Mouse (Mus musculus) spleen, adult 2 months (tissue): ENCODE measurements around the gene Fcamr.

Experiments used
- CTCF ChIP-seq: fragments of 200-500 bp; IDR thresholded peaks from 2 replicates; pipeline ENCODE4 v1.5.1; 2011; ENCODE audit warnings: mild to moderate bottlenecking, inconsistent platforms; ENCODE audit not compliant: insufficient read depth, insufficient read length, insufficient replicate concordance; ENCODE audit errors: extremely low read depth
- POLR2A ChIP-seq: fragments of 200-500 bp; IDR thresholded peaks from 2 replicates; pipeline ENCODE4 v1.6.1; 2011; ENCODE audit warnings: low read depth, low read length, inconsistent platforms

DNA sequence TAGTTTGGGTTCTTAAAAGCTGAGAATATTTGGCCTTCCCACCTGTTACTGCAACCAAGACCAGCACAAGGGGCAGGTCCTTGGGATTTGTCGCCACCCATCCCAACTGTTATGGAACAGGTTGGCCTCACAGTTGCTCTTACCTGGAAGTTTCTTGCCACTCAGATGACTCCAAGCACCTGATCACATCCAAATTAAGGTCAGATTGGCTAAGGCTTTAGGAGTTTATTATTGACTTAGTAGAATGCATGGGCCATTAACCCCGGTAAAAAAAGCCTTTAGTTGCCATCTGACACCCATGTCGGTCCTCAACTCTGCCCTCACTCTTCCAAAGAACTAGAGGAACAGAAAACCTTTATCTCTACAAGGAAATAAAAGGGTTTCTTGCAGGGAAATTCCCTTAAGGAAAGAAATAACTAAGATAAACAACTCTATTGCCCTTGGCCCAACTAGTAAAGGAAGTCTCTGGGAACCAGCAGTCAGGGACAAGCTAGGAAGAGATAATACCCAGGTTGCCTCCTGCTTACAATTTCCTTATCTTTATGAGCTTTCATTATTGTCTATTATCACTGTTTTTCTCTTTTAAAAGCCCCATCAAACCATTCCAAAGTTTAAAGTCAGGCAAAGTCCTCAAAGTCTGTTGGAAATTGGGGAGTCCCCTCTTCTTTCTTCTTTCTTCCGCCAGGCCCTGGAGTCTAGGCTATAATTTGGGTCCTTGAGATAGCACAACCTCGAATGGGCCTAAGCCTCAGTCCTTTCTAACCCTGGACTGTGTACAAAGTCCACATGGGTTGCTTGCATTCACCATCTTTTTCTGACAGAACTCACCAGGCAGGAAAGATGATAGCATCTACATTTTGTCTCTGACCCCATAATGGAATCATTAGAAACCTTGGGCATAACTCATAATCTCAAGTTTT is 31.8 kb downstream of the Fcamr start:
- no peak for TF ChIP-seq CTCF
- TF ChIP-seq POLR2A, result no peak
